Mouse (Mus musculus): ENCODE data around the gene Ddx56.
A peak's percentile ranks its signal among the peaks of the same experiment; 100 is the strongest.

Gene Ddx56

DNA sequence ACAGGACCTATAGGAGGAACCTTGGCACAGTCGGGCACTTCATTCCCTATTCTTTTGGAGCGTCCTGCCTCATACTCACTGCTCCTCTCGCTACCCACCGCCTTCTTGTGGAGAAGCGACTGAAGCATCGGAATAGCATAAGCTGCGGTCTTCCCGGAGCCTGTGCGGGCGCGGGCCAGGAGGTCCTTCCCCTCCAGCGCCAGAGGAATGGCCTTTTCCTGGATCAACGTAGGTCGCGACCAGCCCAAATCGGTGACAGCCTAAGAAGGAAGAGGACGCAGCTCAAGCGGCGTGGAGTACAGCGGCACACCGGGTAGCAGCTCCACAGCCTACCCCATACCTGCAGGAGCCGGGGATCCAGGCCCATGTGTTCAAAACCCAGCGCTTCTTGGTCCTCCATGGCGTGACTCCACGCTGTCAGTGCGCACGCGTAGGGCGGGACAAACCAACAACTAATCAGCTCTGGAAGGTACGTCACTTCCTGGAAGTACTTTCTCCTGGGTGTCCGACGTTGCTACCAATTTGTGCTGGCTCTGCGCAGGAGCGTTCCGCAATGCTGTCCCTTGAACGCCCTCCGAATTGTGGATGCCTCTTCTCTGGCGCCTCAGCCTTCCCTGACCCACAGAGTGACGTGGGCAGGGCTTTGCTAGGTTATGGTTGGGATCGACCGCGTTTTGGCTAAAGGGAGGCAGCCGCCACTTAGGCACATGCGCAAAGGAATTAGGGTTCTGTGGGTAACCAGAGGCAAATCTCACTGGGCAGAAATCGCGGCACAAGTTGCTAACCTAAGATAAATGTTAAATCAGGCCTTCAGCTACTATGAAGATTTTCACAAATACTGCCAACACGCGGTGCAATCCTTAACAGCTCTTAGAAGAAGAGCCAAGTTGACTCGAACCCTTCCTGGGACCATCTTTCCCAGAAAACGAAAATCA is at the start of gene Ddx56:
Ddx56 (minus strand) TSS at position 453 of the 935 bp plus-strand sequence.
- DNase-seq, result peak; percentile 94

DNA sequence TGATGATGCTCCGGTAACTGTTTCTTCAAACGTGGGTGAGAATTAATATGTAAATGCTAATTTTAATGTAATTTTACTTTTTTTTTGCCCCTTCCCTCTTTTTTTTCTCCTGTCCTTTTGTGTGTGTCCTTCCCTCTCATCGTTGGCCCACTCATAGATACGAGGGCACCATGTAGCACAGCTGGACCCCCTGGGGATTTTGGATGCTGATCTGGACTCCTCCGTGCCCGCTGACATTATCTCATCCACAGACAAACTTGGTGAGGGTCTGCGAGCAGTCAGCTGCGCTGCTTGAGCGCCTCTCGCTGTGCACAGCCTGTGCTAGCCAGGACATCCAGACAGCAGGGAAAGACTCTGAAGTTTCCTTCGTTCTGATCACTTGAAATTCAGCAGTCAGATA is 49.2 kb upstream of the Ddx56 start:
- DNase-seq, result no peak

DNA sequence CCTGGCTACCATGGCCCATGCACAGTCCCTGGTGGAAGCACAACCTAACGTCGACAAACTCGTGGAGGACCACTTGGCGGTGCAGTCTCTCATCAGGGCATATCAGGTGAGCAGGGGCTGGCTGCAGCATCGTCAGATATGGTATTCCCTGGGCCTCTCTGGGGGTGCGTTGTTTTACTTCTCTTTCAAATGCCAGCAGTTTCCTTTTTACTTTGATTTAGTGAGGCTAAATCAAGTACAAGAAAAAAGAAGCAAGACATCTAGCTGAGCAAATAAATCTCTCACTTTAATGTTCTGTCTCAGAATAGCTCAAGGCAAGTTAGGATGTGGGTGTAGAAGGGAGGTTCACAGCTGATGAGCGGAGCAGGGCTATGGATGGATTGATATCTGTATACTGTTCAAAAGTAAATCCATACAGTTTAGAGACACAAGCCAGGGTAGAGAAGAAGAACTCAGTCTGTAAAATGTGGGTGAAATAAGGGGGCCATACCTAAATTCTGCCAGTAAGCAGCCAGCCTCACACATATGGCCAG is 46.4 kb upstream of the Ddx56 start:
- no peak for DNase-seq

DNA sequence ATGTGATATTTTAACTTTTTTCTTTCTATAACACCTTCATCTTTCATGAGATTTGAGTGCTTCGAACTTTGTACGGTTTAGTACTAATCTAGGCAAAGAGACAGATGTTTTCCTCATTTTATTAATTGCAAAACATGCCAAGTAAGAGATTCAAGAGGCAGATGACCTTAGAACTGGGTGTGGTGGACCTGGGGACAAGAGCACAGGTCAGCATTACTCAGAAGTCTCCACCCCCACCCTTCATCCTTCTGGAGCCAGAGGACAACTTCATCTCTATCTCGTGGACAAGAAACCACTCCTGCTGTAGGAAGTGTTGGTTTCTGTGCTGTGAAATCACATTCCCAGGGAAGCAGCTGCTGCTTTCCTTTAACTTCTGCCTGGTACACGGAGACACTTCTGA is 40.6 kb upstream of the Ddx56 start:
- DNase-seq, result no peak

GRCm38 (mm10) chr11:6305943-6306430 is 38.4 kb upstream of the Ddx56 start:
- DNase-seq, result no peak

DNA sequence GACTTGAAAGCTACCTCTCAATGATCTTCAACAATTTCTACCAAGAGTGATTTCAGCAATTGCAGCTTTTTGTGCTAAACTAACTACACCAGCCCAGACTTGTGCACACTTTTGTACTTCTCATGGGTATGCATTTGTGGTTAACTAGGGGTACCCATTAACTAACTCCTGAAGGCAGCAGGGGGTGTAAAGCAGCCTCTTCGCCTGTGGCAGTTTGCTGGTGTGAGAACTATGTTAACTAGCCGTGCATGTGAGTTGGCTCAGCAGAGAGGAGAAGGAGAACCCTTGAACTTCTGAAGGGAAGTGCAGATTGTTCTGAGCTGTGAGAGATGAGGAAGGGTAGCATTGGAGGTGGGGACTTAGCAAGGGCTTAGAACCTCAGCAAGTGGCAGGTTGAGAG is 35.2 kb upstream of the Ddx56 start:
- DNase-seq, result no peak

GRCm38 (mm10) chr11:6299435-6299834 is 31.9 kb upstream of the Ddx56 start:
- no peak for DNase-seq

- DNase-seq, result no peak
Measured at GRCm38 (mm10) chr11:6296077-6296476, 28.5 kb upstream of the Ddx56 start.

DNA sequence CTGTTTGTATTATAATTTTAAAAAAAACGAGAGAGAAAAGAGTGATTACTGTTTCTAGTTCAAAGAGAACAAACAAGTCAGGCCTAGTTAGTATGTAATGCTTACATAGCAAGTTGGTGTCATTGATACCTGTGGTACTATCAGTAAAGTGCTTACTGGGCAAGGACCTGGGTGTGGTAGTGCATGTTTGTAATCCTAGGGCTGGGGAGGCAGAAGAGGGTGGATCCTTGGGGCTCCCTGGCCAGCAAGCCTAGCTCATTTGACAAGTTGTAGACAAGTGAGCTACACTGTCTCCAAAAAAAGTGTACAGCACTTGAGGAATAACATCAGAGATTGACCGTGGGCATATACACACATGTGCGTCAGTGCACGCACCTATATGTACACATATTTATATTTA is 27.1 kb upstream of the Ddx56 start:
- DNase-seq, result no peak

GRCm38 (mm10) chr11:6293601-6294000 is 26.0 kb upstream of the Ddx56 start:
- no peak for DNase-seq

- DNase-seq, result no peak
Measured at GRCm38 (mm10) chr11:6292988-6293349, 25.4 kb upstream of the Ddx56 start.

DNA sequence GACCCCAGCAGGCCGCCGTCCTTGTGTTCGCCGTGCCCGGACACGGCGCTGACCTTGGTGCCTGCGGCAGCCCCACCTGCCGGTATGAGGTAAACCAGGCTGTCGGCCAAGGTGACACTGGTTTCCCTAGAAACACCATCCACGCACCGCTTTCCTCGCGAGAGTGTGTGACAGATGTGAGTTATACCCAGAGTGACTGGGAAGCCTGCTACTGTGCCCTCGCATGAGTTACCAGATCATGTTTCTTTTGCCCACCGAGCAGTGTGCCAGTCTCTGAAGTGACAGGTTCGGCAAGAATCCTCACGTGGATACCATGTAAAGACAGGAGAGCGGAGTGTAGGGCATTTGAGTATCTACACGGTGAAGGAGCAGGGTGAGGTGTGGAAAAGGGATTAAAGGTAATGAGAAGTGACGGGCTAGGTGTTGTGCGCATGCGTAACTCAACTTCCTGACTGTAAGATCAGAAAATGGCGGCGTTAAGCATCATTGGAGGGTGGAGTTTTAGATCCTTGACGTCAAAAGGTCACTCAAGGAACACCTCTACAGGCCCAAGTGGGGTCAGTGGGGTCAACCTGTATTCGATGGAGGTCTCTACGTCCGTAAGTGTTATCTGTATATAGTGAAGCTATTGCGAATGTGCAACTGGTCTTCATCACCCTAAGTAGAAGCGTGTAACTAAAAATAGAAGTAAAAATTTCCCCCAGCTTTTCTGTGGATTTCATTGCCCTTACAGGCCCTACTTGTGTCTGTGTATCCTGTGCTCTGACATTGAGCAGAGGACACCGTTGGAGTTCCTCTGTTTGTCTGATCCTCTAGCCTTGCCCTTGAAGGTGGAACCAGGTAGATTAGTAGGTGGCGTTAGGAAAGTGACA is 24.8 kb upstream of the Ddx56 start:
- peak; percentile 67 for DNase-seq

GRCm38 (mm10) chr11:6291401-6292115 is 24.0 kb upstream of the Ddx56 start, which contains the start of gene Ogdh:
Ogdh (plus strand) TSS chr11:6291633.
- DNase-seq, result peak; percentile 100

- no peak for DNase-seq
Measured at GRCm38 (mm10) chr11:6290883-6291282, 23.3 kb upstream of the Ddx56 start.

- DNase-seq, result no peak
Measured at GRCm38 (mm10) chr11:6290138-6290537, 22.6 kb upstream of the Ddx56 start.

GRCm38 (mm10) chr11:6282940-6283339 is 15.4 kb upstream of the Ddx56 start:
- DNase-seq, result no peak

DNA sequence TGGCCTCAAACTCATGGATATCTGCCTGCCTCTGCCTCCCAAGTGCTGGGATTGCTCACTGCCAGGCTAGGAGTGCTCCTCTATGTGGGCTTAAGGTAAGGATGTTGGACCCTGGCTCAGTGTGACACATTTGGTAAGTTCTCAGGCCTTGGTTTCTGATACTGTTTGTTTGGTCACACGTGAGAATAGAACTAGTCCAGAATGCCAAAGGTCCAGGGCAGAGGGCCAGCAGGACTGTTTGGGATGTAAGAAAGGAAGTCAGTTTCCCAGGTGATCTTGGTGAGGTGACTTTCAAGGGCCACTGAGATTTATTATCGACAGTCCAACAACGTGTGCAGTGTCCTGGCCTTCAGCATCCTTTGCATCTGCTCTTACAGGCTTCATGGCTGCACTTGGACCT is 8.9 kb upstream of the Ddx56 start:
- DNase-seq, result no peak

GRCm38 (mm10) chr11:6275094-6275484 is 7.5 kb upstream of the Ddx56 start:
- no peak for DNase-seq

GRCm38 (mm10) chr11:6274387-6275093 is 7.0 kb upstream of the Ddx56 start, which contains the start of gene Tmed4:
Tmed4 (minus strand) TSS chr11:6274870.
- DNase-seq, result peak; percentile 100

DNA sequence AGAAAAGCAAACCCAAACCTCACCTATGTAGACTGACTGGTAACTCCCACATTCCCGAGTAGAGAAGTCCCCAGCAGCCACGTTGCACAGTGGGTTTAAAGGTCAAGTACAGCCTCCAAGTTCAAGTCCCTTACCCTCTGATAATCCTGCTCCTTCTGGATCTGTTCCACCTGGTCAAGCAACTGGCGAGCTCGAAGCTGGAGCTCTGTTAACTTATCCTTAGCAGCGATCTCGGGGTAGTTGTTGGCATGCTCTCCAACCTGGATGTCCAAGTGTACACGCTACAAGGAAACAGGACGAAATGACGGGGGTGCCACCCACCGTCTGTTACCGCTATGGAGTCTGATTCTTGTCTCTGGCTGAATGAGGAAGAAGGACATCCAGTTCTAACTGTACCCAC is 6.0 kb upstream of the Ddx56 start:
- DNase-seq, result no peak

GRCm38 (mm10) chr11:6266621-6267020 is 951 bp downstream of the Ddx56 start:
- DNase-seq, result no peak
